8 mouse cellular contexts compared by ENCODE assay signal in genomic region chr12:73324742-73325141, GRCm38 (mm10). TPM values are rescaled to one million over a fixed set of nuclear protein-coding genes. Genes with fewer than 3 reads are reported as not detected.
DNase-seq lines count a peak whose midpoint lies in the region; ATAC-seq lines count a peak whose summit lies in the region.

No protein-coding gene starts in this region.

- ATAC-seq in hematopoietic stem cell, adult 5-6 weeks (replicated peaks in 1 of 2; ENCODE audit: insufficient read depth in 1 of 2, low FRiP score in 2 of 2, low TSS enrichment in 1 of 2, low read depth in 1 of 2, poor library complexity in 2 of 2, severe bottlenecking in 2 of 2) = peak; percentile 68 to 83

- peak; percentile 33 for DNase-seq in embryo, embryonic 11 days
- no peak for DNase-seq in embryo, embryonic 10.5 days (ENCODE audit: low spot score)
- DNase-seq in urinary bladder, postnatal 36 days (ENCODE audit: low spot score in 2 of 2) = peak; percentile 12 to 41
- no peak for DNase-seq in urinary bladder, adult 2 months (ENCODE audit: low spot score)
- no peak for DNase-seq in right cerebral cortex, postnatal 10 days (ENCODE audit: low spot score in 2 of 2)
- DNase-seq in Muller cell, postnatal 12 days (ENCODE audit: inconsistent ontology term) = no peak
- no peak for DNase-seq in cerebellum, adult 9-11 months

RNA-seq across cellular contexts. Expression of gene Slc38a6, which starts 38.2 kb away (rescaled TPM):
- polyA plus RNA-seq in urinary bladder, adult 2 months (2012; rRNA removed) = 14.6 and 18.2 TPM in 2 replicates
- 3.6 and 8.2 TPM in 2 replicates for total RNA-seq in hematopoietic stem cell, adult 5-6 weeks (2017)

RNA-seq across cellular contexts. Expression of gene Trmt5, which starts 38.2 kb away (rescaled TPM):
- polyA plus RNA-seq in urinary bladder, adult 2 months (2012; rRNA removed) = 13.6 and 14.0 TPM in 2 replicates
- 29.6 and 38.1 TPM in 2 replicates for total RNA-seq in hematopoietic stem cell, adult 5-6 weeks (2017)

Comparison
In these comparisons a context has a peak if more than half of its experiments do, and no peak if none do; other contexts are left out.
1. DNase-seq: peak in embryo, embryonic 11 days (single experiment) and urinary bladder, postnatal 36 days (2 of 2); none in embryo, embryonic 10.5 days (single experiment), urinary bladder, adult 2 months (single experiment), right cerebral cortex, postnatal 10 days (0 of 2), Muller cell, postnatal 12 days (single experiment) and cerebellum, adult 9-11 months (single experiment).